Mouse (Mus musculus): ENCODE data around the gene Crybg1. TPM values are rescaled to one million over a fixed set of nuclear protein-coding genes. Genes with fewer than 3 reads are reported as not detected.

Crybg1 gene
- polyA plus RNA-seq (2012; rRNA removed) = 7.0 and 11.2 TPM in 2 replicates

GRCm38 (mm10) chr10:44148337-44149317 lies at the start of gene Crybg1:
Gene Crybg1, minus strand, starts transcription at chr10:44148853.
- DNase-seq (ENCODE audit: low read depth) = no peak

- DNase-seq (ENCODE audit: low read depth) = no peak
Observed at GRCm38 (mm10) chr10:44177365-44177764, 28.7 kb upstream of the Crybg1 start.

GRCm38 (mm10) chr10:44176548-44176947 lies 27.9 kb upstream of the Crybg1 start:
- no peak for DNase-seq (ENCODE audit: low read depth)

GRCm38 (mm10) chr10:44176120-44176519 lies 27.5 kb upstream of the Crybg1 start:
- no peak for DNase-seq (ENCODE audit: low read depth)

- no peak for DNase-seq (ENCODE audit: low read depth)
Observed at GRCm38 (mm10) chr10:44170145-44170544, 21.5 kb upstream of the Crybg1 start.

GRCm38 (mm10) chr10:44167061-44167460 lies 18.4 kb upstream of the Crybg1 start:
- no peak for DNase-seq (ENCODE audit: low read depth)

GRCm38 (mm10) chr10:44164258-44164975 lies 15.8 kb upstream of the Crybg1 start:
- DNase-seq (ENCODE audit: low read depth) = no peak

GRCm38 (mm10) chr10:44163028-44163427 lies 14.4 kb upstream of the Crybg1 start:
- no peak for DNase-seq (ENCODE audit: low read depth)

- no peak for DNase-seq (ENCODE audit: low read depth)
Observed at GRCm38 (mm10) chr10:44160150-44160549, 11.5 kb upstream of the Crybg1 start.

- DNase-seq (ENCODE audit: low read depth) = no peak
Observed at GRCm38 (mm10) chr10:44157489-44157888, 8.8 kb upstream of the Crybg1 start.

GRCm38 (mm10) chr10:44150501-44150900 lies 1.8 kb upstream of the Crybg1 start:
- DNase-seq (ENCODE audit: low read depth) = no peak

- no peak for DNase-seq (ENCODE audit: low read depth)
Observed at GRCm38 (mm10) chr10:44143401-44143800, 5.3 kb downstream of the Crybg1 start.

GRCm38 (mm10) chr10:44138137-44138855 lies 10.4 kb downstream of the Crybg1 start:
- peak; percentile 83 for DNase-seq (ENCODE audit: low read depth)

GRCm38 (mm10) chr10:44126047-44126446 lies 22.6 kb downstream of the Crybg1 start:
- DNase-seq (ENCODE audit: low read depth) = no peak

- DNase-seq (ENCODE audit: low read depth) = no peak
Observed at GRCm38 (mm10) chr10:44124400-44124933, 24.2 kb downstream of the Crybg1 start.

GRCm38 (mm10) chr10:44118616-44119015 lies 30.0 kb downstream of the Crybg1 start:
- DNase-seq (ENCODE audit: low read depth) = no peak

- no peak for DNase-seq (ENCODE audit: low read depth)
Observed at GRCm38 (mm10) chr10:44116796-44117195, 31.9 kb downstream of the Crybg1 start.

- DNase-seq (ENCODE audit: low read depth) = no peak
Observed at GRCm38 (mm10) chr10:44114611-44115010, 34.0 kb downstream of the Crybg1 start.

GRCm38 (mm10) chr10:44112005-44112675 lies 36.5 kb downstream of the Crybg1 start:
- no peak for DNase-seq (ENCODE audit: low read depth)

GRCm38 (mm10) chr10:44111168-44111567 lies 37.5 kb downstream of the Crybg1 start:
- DNase-seq (ENCODE audit: low read depth) = no peak

- no peak for DNase-seq (ENCODE audit: low read depth)
Observed at GRCm38 (mm10) chr10:44110460-44110859, 38.2 kb downstream of the Crybg1 start.

Data from gonadal fat pad, adult 2 months (tissue).